Mouse (Mus musculus) lung, postnatal 0 days (tissue): Measurements from ENCODE around the gene Xpnpep3. TPM values are rescaled to one million over a fixed set of nuclear protein-coding genes. Genes with fewer than 3 reads are reported as not detected.

ENCODE experiments used
- ATAC-seq: fragments of 200-750 bp; cut with Nextera tagmentation; 2 replicates; pipeline ENCODE4 v1.8.0; 2017; ENCODE audit warnings: moderate library complexity
- DNase-seq: peaks from one replicate; pipeline ENCODE4 v3.0.0-alpha.2; 2016; ENCODE audit warnings: low spot score
- H3K27ac ChIP-seq: fragments of 300-500 bp; sonication (generic); 2 replicates; pipeline ENCODE4 v1.5.1; 2014; ENCODE audit warnings: antibody characterized with exemption, mild to moderate bottlenecking, low read length, mixed read lengths
- H3K27me3 ChIP-seq: fragments of 300-500 bp; sonication (generic); replicated peaks from 2 replicates; pipeline ENCODE4 v1.6.1; 2014; ENCODE audit warnings: low read length, mixed read lengths; ENCODE audit not compliant: insufficient read depth
- H3K36me3 ChIP-seq: fragments of 300-500 bp; sonication (generic); 2 replicates; pipeline ENCODE4 v1.6.1; 2014; ENCODE audit warnings: low read length, mixed read lengths; ENCODE audit not compliant: insufficient read depth
- H3K4me1 ChIP-seq: fragments of 300-500 bp; sonication (generic); 2 replicates; pipeline ENCODE4 v1.6.1; 2014; ENCODE audit warnings: antibody characterized with exemption, low read depth, low read length, mixed read lengths; ENCODE audit not compliant: insufficient read depth
- H3K4me2 ChIP-seq: fragments of 300-500 bp; sonication (generic); replicated peaks from 2 replicates; pipeline ENCODE4 v1.6.1; 2014; ENCODE audit warnings: low read depth, mild to moderate bottlenecking, low read length, moderate library complexity, mixed read lengths
- H3K4me3 ChIP-seq: fragments of 300-500 bp; sonication (generic); 2 replicates; pipeline ENCODE4 v1.5.1; 2014; ENCODE audit warnings: low read depth, low read length
- H3K9ac ChIP-seq: fragments of 300-500 bp; sonication (generic); replicated peaks from 2 replicates; pipeline ENCODE4 v1.6.1; 2014; ENCODE audit warnings: low read depth, mild to moderate bottlenecking
- H3K9me3 ChIP-seq: fragments of 300-500 bp; sonication (generic); 2 replicates; pipeline ENCODE4 v1.6.1; 2016; ENCODE audit warnings: low read length, mixed read lengths
- CTCF ChIP-seq: IDR thresholded peaks from 2 replicates; pipeline ENCODE4 v1.5.1; 2016; ENCODE audit warnings: antibody characterized with exemption, mild to moderate bottlenecking
- EP300 ChIP-seq: IDR thresholded peaks from 2 replicates; pipeline ENCODE4 v1.6.1; 2016; ENCODE audit warnings: antibody characterized with exemption, mild to moderate bottlenecking, control low read depth
- WGBS: fragments of 180-500 bp; shearing (Covaris S2); extraction: QIAGEN DNeasy Blood & Tissue Kit; methylation state at CpG from one replicate; pipeline ENCODE4 v1.1.7; 2014; 5-methylcytosine and 5-hydroxymethylcytosine counted together
- polyA plus RNA-seq: library from polyadenylated mRNA; unstranded; fragments of >200 nt; fragmentation: Nextera tagmentation; extraction: Ambion mirVana; gene quantifications from 2 replicates; pipeline ENCODE4 v1.2.1, GENCODE M21; 2015

Gene Xpnpep3
- polyA plus RNA-seq, 1 experiment from 2014 or later: 4.8 TPM

DNA sequence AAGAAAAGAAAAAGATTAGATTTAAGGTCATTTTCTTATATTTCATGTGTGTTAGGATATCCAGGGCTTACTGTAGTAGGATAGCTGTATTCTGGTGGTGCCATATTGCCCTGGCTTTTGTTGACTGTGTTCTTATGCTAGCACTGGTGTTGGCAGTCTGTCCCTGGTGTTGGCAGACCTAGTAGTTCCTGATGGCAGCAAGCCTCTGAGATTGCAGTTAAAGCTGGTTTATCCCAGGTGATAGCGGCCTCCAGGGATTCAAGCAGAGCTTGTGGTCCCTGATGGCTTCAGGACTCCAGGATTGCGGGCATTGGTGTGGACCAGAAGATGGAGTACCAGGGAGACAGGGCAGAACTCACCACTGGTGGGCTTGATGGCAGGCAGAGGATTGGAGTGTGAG is 103.5 kb downstream of the Xpnpep3 start:
- no peak for DNase-seq
- no peak overlapping the region for H3K9ac ChIP-seq
- H3K27me3 ChIP-seq: no peaks in the 10 kb centered on the region
- WGBS: 79% methylated on average over 2 of the region's 2 CpGs
- H3K4me1 ChIP-seq: no peaks in the 10 kb centered on the region
- H3K4me2 ChIP-seq: no peak overlapping the region
- TF ChIP-seq CTCF (no peak), EP300 (no peak)
- H3K36me3 ChIP-seq: no peaks in the 10 kb centered on the region
- H3K9me3 ChIP-seq: no peaks in the 10 kb centered on the region
- no peak overlapping the region for H3K4me3 ChIP-seq
- H3K27ac ChIP-seq: no peak overlapping the region
- no peak for ATAC-seq

DNA sequence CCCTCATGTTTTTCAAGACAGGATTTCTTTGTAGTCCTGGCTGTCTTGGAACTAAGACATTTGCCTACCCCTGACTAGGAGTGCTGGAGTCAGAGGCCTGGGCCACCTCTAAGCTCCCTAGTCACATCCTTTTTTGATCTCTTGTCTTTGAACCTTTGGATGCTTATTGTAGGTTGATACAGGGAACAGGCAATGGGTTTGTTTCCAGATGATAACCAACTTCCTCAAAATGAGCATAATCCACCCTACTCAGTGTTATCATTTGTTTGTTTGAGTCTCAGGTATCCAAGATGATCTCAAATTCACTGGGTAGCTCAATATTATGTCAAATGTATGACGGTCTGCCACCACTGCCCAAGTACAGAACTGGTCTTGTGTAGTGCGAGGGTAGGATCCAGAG is 104.1 kb downstream of the Xpnpep3 start:
- whole genome bisulfite sequencing: 90% methylated on average over 2 of the region's 2 CpGs
- Histone ChIP-seq H3K9me3 (no peaks in the 10 kb centered on the region), H3K9ac (no peak overlapping the region), H3K4me1 (no peaks in the 10 kb centered on the region), H3K27ac (no peak overlapping the region), H3K4me3 (no peak overlapping the region), H3K27me3 (no peaks in the 10 kb centered on the region), H3K36me3 (no peaks in the 10 kb centered on the region), H3K4me2 (no peak overlapping the region)
- ATAC-seq (no peak), DNase-seq (no peak)
- TF ChIP-seq EP300: no peak
- TF ChIP-seq CTCF: no peak

Other genes starting within 250 kb of the Xpnpep3 start
- gene Mrtfa, start 209.4 kb upstream of the Xpnpep3 start, polyA plus RNA-seq: 13.5 and 13.9 TPM in 2 replicates
- gene Mchr1, start 164.6 kb upstream of the Xpnpep3 start, polyA plus RNA-seq: 1.6 and 3.3 TPM in 2 replicates
- gene Slc25a17, start 39.3 kb upstream of the Xpnpep3 start, polyA plus RNA-seq: 96.7 and 97.3 TPM in 2 replicates
- gene St13, start 61 bp upstream of the Xpnpep3 start, polyA plus RNA-seq: 87.1 and 99.2 TPM in 2 replicates
- gene Dnajb7, start 8.2 kb downstream of the Xpnpep3 start, polyA plus RNA-seq: 0.53 and 0.81 TPM in 2 replicates
- gene Rbx1, start 66.2 kb downstream of the Xpnpep3 start, polyA plus RNA-seq: 419 and 465 TPM in 2 replicates
- gene Ep300, start 185.2 kb downstream of the Xpnpep3 start, polyA plus RNA-seq: 8.5 and 10.6 TPM in 2 replicates